Mouse (Mus musculus) brown adipose tissue, adult 24 weeks (tissue): ENCODE results near the gene Prps1. TPM values are rescaled to one million over a fixed set of nuclear protein-coding genes. Genes with fewer than 3 reads are reported as not detected.
"Not testable (repeated sequence)": the region's sequence is repeated elsewhere in the genome, so short reads cannot be mapped to it uniquely, and the experiment has no call there.

Experiments
- H3K27ac ChIP-seq: fragments of 200-500 bp; replicated peaks from 2 replicates; pipeline ENCODE4 v1.5.1; 2012; ENCODE audit warnings: low read depth, mild to moderate bottlenecking, low read length
- H3K4me1 ChIP-seq: fragments of 200-500 bp; 2 replicates; pipeline ENCODE4 v1.6.1; 2012; ENCODE audit warnings: low read length, mixed read lengths; ENCODE audit not compliant: control insufficient read depth, insufficient read depth, insufficient read length
- H3K4me3 ChIP-seq: fragments of 200-500 bp; 2 replicates; pipeline ENCODE4 v1.5.1; 2012; ENCODE audit warnings: low read depth, mild to moderate bottlenecking, low read length, moderate library complexity; ENCODE audit not compliant: insufficient read depth
- polyA plus RNA-seq: library from polyadenylated mRNA; stranded (reverse); fragments of >200 nt; gene quantifications from 2 replicates; pipeline ENCODE4 v1.2.4, GENCODE M21; 2012; ENCODE audit not compliant: missing spikeins, insufficient read depth, insufficient read length

Prps1 gene
- polyA plus RNA-seq, 1 experiment, result 18.1 TPM

DNA sequence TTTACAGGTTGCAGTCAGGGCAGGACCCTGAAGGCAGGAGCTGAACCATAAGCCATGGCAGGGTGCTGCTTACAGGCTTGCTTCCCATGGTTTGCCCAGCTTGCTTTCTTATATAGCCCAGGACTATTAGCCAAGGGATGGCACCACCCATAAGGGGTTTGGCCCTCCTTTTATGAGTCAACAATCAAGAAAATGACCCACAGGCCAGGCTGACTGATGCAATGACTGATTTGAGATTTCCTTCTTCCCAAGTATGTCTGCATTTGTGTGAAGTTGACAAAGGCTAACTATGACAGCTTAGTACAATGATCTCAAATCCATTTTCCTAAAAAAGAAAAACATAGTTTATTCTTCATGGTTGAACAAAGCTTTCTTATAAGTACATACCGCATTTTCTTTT, 32.8 kb downstream of the Prps1 start:
- Histone ChIP-seq H3K4me3 (no peak overlapping the region), H3K27ac (no peak overlapping the region), H3K4me1 (no peaks in the 10 kb centered on the region)

- Histone ChIP-seq H3K4me1 (no peaks in the 10 kb centered on the region), H3K27ac (no peak overlapping the region), H3K4me3 (no peak overlapping the region)
These were observed 33.8 kb downstream of the Prps1 start for GRCm38 (mm10) chrX:140490203-140490602.

- peak overlapping the region; percentile 48 for H3K27ac ChIP-seq
- H3K4me1 ChIP-seq, result no peaks in the 10 kb centered on the region
- H3K4me3 ChIP-seq, result no peak overlapping the region
These were observed 35.6 kb downstream of the Prps1 start for GRCm38 (mm10) chrX:140491884-140492571.

DNA sequence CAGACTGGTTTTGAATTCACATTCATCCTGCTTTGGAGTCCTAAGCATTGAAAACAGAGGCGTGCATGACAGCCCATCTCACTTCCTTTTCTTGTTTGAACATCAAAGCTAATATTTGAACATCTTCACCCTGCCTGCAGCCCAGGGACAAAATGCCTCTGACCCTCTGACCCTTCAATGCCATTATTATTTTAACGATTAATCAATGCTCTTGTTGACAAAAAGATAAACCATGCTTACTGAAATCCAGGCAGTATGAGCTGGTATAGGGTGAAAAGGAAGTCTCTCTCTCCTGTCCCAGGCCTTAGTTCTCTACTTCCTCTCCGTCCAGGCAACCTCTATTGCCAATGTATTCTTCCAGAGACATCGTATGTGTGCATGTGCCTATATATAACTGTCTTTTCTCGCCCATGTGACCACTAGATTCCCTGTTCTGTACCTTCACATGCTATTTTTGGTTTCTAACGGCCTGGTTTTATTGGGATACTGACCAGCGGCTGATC, 37.2 kb downstream of the Prps1 start:
- Histone ChIP-seq H3K27ac (peak overlapping the region; percentile 17; the same call in 1 of the 2 replicates), H3K4me1 (no peaks in the 10 kb centered on the region), H3K4me3 (no peak overlapping the region)

DNA sequence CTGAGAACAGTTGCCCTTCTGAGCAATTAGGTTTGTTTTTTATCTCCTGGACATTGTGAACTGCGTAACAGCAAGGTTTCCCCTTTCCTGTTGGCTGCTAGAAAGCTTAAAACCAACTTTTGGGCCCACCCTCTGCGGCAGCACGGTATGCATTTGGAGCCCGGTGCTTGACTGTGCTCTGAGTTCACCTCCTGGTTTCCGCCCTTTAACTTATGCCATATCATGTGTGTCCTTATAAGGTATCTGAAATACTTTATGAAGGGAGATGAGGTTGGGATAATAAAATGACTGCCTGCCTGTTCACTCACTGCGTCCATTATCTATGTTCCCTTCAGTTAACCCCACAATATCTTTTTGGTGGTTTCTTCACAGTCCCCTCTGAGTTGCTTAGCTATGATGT, 37.8 kb downstream of the Prps1 start:
- H3K4me1 ChIP-seq, result no peaks in the 10 kb centered on the region
- H3K27ac ChIP-seq, result no peak overlapping the region
- H3K4me3 ChIP-seq, result no peak overlapping the region

DNA sequence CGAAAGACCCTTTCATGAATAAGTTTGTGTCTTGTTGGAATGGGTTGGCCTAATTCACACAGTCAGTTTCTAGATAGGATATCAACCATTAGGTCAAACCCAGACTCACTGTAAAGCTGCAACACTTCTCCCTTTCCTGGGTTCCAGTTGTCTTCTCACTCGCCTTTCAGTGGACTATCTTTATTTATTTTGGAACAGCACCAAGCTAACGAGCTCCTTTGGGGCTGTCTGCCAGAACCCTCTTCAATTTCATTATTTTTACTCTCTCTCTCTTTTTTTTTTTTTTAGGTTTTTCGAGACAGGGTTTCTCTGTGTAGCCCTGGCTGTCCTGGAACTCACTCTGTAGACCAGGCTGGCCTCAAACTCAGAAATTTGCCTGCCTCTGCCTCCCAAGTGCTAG, 42.0 kb downstream of the Prps1 start:
- H3K27ac ChIP-seq, result not testable (repeated sequence)

DNA sequence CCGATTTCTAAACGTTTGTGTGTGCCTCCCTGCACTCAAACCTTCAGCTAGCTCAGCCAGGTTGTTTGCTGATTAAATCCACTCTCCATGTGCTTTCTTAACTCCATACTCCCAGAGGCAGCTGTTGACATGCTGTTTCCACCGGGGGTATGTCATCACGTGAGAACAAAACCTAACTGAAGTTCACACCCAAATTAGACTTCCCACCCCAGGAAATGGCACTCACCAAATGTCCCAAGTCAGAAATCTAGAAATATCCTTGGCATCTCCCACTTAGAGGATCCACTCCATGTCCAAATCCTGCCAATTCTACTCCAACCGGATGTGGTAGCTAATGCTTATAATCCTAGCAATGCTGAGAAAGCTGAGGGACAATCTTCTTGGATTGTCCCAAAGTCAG, 43.9 kb downstream of the Prps1 start:
- no peak overlapping the region for H3K27ac ChIP-seq
- H3K4me3 ChIP-seq, result no peak overlapping the region
- peaks cover 6% of the 10 kb centered on the region for H3K4me1 ChIP-seq

More for the DNA sequence above, 42.0 kb downstream of the Prps1 start:
- not testable (repeated sequence) for H3K4me1 ChIP-seq, H3K4me3 ChIP-seq

DNA sequence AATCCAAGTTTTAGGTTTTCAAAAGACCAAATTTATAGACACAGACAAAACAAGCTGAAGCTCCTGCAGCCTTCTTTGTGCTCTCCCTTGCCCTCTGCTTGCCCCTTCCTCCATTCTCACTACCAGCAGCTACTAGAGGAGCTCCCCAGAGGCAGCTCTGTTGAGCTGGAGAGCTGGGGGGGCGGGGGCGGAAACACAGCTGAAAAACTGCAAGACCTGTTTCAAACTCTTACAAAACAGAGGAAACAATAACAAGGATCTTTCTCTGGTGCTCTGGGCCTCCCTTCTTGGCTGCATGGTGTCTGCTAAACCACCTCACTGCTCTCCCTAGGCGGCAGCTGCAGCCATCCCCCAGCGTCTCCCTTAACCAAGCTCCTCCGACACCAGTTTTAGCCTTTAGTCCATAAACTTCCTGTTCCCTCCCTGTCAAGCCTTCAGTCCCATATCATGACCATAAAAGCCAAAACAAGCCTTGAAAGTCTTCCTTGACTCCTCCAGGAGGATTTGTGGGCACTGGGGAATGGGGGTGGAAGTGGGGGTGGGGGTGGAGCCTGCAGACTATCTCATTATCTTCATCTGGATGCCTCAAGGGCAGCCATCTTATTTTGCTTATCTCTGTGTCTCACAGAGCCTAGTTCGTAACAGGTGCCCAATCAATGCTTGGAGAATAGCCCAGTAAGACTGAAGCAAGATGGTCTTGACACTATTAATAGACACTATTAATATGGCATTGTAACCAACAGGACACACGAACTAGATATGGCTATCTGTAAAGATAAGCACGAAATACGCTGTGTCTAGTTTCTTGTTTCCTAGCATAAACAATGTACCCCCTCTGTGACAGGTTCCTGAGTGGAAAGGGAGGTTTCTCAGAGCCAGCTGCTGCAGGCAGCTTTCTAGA, 45.2 kb downstream of the Prps1 start:
- peak overlapping the region; percentile 14; the same call in 1 of the 2 replicates for H3K27ac ChIP-seq
- peaks cover 10% of the 10 kb centered on the region for H3K4me1 ChIP-seq
- H3K4me3 ChIP-seq, result no peak overlapping the region

DNA sequence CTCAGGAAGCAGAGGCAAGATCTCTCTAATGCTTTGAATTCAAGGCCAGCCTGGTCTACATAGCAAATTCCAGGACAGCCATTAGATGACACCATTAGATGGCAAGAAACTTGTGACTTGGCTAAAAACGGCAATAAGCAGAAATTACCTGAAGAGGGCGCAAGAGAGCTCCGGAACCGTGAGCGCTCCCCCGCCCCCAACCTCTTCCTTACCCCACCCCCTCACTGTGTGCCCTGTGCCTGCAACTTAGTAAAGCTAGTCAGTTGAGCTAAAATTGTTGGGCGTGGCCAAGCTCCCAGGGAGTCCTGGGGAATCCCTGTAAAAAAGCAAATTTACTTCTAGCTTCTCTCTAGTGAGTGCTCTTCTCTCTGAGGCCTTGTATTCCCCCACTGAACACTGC, 47.5 kb downstream of the Prps1 start:
- H3K27ac ChIP-seq, result peak overlapping the region; percentile 75
- H3K4me1 ChIP-seq, result peaks cover 10% of the 10 kb centered on the region
- no peak overlapping the region for H3K4me3 ChIP-seq

- no peak overlapping the region for H3K4me3 ChIP-seq
- H3K27ac ChIP-seq, result peak overlapping the region; percentile 82
- H3K4me1 ChIP-seq, result peaks cover 12% of the 10 kb centered on the region
These were observed 49.3 kb downstream of the Prps1 start for GRCm38 (mm10) chrX:140505497-140506238.

- Histone ChIP-seq H3K27ac (peak overlapping the region; percentile 66), H3K4me3 (no peak overlapping the region)
These were observed 50.2 kb downstream of the Prps1 start for GRCm38 (mm10) chrX:140506436-140507180.

DNA sequence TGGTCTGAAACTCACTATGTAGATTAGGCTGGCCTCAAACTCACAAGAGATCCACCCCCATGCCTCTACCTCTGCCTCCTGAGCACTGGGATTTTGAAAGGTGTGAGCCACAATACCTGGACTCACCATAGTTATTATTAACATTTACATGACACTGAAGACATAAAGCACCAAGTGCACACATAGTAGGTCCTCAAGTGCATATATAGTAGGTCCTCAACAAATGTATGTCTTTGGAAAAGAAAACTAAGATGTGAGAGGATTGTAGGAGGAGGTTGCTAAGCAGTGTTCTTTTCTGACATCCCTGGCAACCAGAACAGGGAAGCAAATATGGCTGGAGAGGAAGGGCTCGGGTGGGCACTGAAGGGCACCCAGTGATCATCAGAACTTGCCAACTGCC, 51.0 kb downstream of the Prps1 start:
- peak overlapping the region; percentile 50; the same call in 1 of the 2 replicates for H3K27ac ChIP-seq
- H3K4me3 ChIP-seq, result no peak overlapping the region
- peaks cover 20% of the 10 kb centered on the region for H3K4me1 ChIP-seq

More at GRCm38 (mm10) chrX:140506436-140507180, 50.2 kb downstream of the Prps1 start:
- peaks cover 15% of the 10 kb centered on the region for H3K4me1 ChIP-seq

DNA sequence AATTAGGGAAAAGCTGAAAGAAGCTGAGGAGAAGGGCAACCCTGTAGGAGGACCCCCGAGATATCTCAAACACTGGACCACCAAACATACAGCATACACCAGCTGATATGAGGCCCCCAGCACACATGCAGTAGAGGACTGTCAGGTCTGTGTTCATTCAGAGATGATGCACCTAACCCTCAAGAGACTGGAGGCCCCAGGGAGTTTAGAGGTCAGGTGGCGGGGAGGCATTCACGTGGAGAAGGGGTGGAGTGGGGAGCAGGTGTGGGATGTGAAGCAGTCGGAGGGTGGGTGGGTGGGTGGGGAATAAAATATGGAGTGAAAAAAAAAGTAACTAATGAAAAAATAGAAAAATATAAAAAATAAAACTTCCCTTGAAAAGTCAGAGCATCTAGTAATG, 52.4 kb downstream of the Prps1 start:
- not testable (repeated sequence) for H3K4me3 ChIP-seq, H3K27ac ChIP-seq
- peaks cover 26% of the 10 kb centered on the region for H3K4me1 ChIP-seq

DNA sequence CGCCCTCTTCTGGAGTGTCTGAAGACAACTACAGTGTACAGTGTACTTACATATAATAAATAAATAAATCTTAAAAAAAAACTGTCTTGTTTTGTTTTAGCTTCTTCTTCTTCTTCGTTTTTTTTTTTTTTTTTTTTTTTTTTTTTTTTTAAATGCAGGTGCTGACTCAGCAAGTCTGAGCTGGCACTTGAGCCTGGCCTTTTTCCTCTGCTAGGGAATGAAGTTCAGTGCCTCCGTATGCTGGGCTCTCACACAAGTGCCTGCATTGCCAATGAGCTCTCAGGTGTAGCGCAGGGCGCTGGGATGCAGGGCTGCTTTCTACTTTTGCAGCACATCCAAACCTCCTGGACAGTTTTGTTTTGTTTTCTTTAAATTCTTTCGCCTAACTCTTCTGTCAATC, 53.4 kb downstream of the Prps1 start:
- peaks cover 20% of the 10 kb centered on the region for H3K4me1 ChIP-seq
- H3K4me3 ChIP-seq, result no peak overlapping the region
- H3K27ac ChIP-seq, result peak overlapping the region; percentile 7; the same call in 1 of the 2 replicates
